Mouse (Mus musculus) gastrocnemius, postnatal 25 days (tissue): ENCODE results near the gene Mbip. TPM values are rescaled to one million over a fixed set of nuclear protein-coding genes. Genes with fewer than 3 reads are reported as not detected.
A peak's percentile ranks its signal among the peaks of the same experiment; 100 is the strongest.

Source experiments
- DNase-seq: peaks from one replicate; pipeline ENCODE4 v3.0.0; 2022
- long read RNA-seq, 2 experiments: library from polyadenylated mRNA; stranded (forward); transcript quantifications; one replicate each; pipeline ENCODE4 v2.0.0; 2021
- total RNA-seq, 2 experiments: library from RNA; stranded (reverse); gene quantifications; 1 replicate in 1 of 2; 2 replicates in 1 of 2; pipeline ENCODE4 v1.2.3; 2021

The Mbip gene
- total RNA-seq, result 1 to 10 TPM; 5.5 to 5.9 TPM
- long read RNA-seq, experiment 1, partial matches to known transcripts, result 0 of 5 reads
- long read RNA-seq, experiment 1, other reads (novel, unspliced or antisense), result 3 of 5 reads
- long read RNA-seq, experiment 2, transcript Mbip-201 (9 exons, 1,512 nt), result major isoform, 5 of 6 reads
- long read RNA-seq, experiment 2, partial matches to known transcripts, result 0 of 6 reads
- long read RNA-seq, experiment 2, other reads (novel, unspliced or antisense), result 1 of 6 reads

GRCm38 (mm10) chr12:56345367-56346089 is at the start of gene Mbip:
Gene Mbip, minus strand, starts transcription at chr12:56345894.
- DNase-seq, result peak; percentile 89

GRCm38 (mm10) chr12:56387647-56388205 is 42.0 kb upstream of the Mbip start:
- DNase-seq, result no peak

DNA sequence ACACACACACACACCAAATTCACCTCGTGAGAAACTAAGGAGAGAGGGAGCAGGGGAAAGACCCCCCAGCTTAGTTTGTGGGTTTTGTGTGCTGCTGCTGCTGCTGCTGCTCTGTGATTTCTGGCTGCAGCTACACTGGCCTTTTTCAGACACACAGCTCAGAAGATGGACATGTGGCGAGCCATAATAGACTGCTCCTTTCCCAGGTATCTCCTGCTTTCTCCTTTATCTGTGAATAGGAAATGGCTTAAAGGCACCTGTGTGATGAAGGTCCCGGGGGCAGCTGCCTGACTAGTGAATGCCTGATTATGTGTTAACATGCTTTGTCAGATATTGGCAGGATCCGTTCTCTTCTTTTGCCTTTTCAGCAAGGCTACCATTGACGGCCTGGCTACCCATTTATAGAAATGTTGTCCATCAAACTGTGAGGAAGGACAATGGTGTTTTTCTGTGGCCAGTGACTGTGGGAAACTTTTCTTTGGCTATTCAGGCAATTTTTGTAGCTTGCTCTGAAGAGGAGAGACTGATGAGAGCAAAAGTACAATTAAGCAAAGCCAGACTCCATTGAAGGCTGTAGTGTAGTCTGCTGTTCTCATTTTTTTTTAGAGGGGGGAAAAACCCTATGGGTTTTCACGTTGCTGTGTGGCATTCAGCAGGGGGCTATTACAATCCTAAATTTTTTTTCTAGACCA is 41.4 kb upstream of the Mbip start:
- DNase-seq, result no peak

GRCm38 (mm10) chr12:56344771-56345314 is 851 bp downstream of the Mbip start:
- DNase-seq, result no peak

- DNase-seq, result no peak
Observed at GRCm38 (mm10) chr12:56339295-56340056, 6.2 kb downstream of the Mbip start.

DNA sequence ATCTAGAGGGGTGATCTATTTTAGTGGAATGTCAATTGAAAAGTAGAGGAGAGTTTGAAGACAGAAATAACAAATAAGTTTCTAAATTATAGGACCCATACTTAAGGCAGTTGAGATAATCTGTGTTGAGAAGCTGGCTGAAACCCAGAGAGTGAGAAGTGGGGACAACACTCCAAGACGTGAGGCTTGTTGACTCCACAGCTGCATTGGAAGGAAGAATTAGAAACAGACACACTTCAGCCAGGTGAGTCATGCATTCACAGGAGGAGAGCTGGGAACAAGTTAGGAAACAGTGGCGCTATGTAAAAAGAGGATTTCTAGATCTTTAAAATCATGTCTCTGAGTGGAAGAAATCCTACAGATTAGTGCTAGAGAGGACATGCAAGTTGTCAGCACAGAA is 12.2 kb downstream of the Mbip start:
- DNase-seq, result no peak

GRCm38 (mm10) chr12:56332475-56332874 is 13.2 kb downstream of the Mbip start:
- DNase-seq, result no peak

DNA sequence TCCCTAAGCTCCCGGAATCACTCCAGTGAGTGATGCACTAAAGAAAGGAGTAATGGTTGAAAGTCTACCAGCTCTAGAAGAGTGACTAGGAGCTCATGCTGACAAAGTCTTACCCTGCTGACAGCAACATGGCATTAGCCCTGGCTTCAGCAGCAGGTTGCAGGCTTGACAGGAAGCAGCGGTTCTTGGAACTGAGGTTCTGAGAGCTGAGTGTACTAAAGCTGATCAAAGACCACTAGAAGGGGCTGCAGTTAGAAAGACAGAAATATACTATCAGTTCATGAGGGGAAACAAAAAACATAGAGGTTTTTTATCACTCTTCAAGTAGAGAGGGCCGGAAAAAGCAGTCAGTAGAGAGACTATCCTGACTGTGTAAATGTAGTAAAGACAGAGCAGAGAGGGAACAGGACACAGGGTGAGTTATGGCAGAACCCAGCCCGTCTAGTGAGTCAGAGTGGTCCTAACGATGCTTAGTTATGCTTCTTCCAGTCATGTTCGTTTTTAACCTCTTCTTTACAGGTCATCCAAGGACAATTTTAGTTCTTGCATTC is 18.2 kb downstream of the Mbip start:
- no peak for DNase-seq

DNA sequence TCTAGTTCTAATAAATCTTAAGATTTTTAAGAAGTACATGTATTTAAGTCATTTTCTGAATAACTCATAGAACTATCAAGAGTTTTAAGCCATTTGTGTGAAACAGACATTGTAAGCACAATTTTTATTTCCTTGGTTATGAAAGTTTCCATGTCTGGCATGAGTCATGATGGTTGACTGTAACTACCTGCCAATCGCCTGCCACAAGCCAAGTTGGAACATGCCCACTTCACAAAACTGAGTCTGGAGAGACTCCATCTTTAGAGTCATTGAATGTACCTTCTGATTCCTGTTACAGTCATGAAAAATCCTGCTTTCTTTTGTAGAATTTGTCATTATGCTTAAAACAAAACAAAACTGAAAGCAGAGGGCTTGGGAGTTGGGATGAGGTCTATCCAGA is 19.8 kb downstream of the Mbip start:
- DNase-seq, result no peak

DNA sequence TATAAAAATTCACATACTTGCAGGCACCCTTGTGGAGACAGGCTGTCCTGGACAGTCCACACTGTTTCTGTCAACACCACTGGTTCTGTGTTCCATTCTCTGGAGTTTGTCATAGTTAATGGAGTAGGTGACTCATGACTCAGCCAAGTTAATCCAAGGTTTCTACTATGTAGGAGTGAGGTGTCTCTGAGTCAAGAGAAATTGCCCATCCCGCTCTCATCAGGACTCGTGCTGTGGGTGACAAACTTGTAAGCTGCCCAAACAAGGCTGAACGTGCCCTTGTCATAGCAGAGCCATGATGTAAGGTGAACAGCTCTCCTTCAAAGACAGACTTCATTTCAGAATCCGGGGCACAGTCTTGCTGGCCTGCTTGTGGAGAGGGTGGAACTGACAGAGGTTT is 26.8 kb downstream of the Mbip start:
- no peak for DNase-seq

DNA sequence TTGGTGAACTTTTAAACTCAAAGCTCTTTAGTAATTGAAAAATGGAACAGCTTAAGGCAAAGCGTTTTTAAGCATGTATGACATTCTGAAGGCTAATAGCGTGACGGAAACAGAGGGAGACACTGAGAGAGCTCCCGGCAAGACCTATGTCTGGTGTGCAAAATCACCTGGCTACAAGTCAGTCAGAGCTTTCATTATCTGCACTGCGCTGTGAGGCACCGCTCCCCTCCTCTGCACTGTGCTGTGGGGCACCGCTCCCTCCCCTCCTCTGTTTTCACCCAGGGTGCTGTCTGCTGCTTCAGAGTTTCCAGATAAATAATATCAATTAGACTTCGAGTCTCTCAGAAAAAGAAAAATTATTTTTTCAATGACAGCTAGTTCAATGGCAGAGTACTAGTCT is 27.6 kb downstream of the Mbip start:
- DNase-seq, result no peak

GRCm38 (mm10) chr12:56305758-56306157 is 39.9 kb downstream of the Mbip start:
- DNase-seq, result no peak

- DNase-seq, result no peak
Observed at GRCm38 (mm10) chr12:56302321-56303017, 43.2 kb downstream of the Mbip start.

DNA sequence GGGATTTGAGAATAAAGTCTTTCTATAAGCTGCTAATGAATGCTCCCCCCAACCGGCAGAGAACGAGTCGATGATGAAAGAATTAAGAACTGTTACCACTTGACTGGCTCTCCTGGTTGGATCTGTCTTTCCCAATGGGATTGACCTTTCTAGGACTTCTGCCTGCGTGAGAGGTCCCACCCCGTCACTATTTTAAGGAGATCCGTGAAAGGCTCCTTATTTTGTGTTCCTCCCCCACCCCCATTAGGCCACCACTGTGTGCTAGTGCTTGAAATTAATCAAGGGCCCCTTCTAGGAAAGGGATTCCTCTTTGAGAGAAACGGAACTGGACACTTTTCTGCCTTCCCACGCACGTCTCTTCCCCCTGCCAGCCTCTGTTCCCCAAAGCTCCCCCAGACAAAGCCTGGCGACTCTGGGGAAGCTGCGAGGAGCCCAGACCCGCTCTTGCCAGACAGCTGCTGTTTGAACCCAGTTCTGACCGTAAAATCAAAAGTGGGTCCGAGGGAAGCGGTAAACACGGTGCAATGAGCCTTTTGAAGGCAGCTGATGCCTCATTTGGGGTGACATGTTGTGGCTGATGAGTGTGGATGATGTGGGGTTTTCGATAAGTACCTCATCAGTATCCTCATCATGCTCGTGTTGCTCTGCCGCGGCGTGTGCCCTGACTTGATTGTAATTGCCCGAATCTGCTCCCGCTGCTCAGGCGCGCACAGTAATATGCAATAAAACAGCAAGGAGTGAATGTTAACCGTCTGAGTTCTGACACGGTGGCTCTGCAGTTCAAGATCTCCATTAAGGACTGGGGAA is 44.0 kb downstream of the Mbip start:
- DNase-seq, result no peak

GRCm38 (mm10) chr12:56299610-56300009 is 46.1 kb downstream of the Mbip start:
- no peak for DNase-seq

- DNase-seq, result no peak
Observed at GRCm38 (mm10) chr12:56298919-56299318, 46.8 kb downstream of the Mbip start.

GRCm38 (mm10) chr12:56297921-56298830 is 47.5 kb downstream of the Mbip start:
- DNase-seq, result no peak

DNA sequence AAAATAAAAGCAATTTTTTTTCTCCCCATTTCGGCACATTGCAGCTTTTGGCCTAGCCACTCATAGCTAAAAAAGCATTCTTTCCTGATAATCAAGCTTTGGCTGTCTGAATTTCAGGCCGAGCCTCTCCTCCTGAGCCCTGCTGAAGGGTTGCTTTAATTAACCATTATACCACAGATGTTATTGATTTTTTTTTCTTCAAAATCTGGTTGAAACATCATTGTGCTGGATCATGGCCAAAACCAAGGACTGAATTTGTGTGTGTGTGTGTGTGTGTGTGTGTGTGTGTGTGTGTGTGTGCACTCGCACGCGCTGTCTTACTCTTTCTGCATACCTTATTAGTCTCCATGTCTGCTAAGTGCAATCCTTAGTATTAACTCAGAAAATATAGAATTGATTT is 48.6 kb downstream of the Mbip start:
- DNase-seq, result no peak

DNA sequence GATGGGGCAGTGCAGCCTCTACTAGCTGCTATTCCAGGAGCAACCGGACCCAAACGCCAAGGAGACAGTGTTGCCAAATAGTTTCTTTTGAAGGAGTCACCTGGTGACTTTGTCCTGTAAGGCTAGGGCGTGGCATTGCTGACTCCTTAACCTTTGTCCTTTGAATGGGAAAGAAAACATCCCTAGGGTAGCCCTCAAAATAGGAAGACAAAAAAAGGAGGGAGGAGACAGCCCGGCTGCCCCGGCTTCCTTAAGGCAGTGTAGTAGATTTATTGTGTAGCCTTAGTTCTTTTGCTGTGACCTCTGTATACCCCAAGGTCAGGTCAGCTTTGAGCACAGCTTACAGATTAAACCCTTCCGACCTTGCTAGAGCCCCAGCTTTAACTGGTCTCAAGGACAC is 49.2 kb downstream of the Mbip start:
- no peak for DNase-seq
